Mouse (Mus musculus): Measurements from ENCODE around the gene Mapre3. TPM values are rescaled to one million over a fixed set of nuclear protein-coding genes. Genes with fewer than 3 reads are reported as not detected.

Gene Mapre3
- polyA plus RNA-seq (2014; fragmentation: Nextera tagmentation; extraction: Ambion mirVana) = 35.0 and 40.5 TPM in 2 replicates

GRCm38 (mm10) chr5:30814424-30815119, at the start of gene Mapre3:
Mapre3 (plus strand) TSS chr5:30814641.
- ATAC-seq (ENCODE audit: low FRiP score) (peak; percentile 99), DNase-seq (ENCODE audit: low spot score, missing footprints) (peak; percentile 100)
- H3K27ac ChIP-seq (ENCODE audit: low read depth, low read length) = peak within 1 kb of the TSS; percentile 83
- no peaks in the 10 kb centered on the region for H3K9me3 ChIP-seq (ENCODE audit: control insufficient read depth, low read length)
- peak within 1 kb of the TSS; percentile 79 for H3K4me2 ChIP-seq
- H3K4me1 ChIP-seq (ENCODE audit: control insufficient read depth, insufficient read depth, low read length) = peaks cover 19% of the 10 kb centered on the region; the same call in 1 of the 2 replicates
- peak within 1 kb of the TSS; percentile 84 for H3K4me3 ChIP-seq (ENCODE audit: low read depth, low read length)
- no peaks in the 10 kb centered on the region; the same call in 1 of the 2 replicates for H3K27me3 ChIP-seq (ENCODE audit: control insufficient read depth, insufficient read depth, low read length)
- peak within 1 kb of the TSS; percentile 86 for H3K9ac ChIP-seq (ENCODE audit: low read length)
- under 1% methylated on average over 57 of the region's 59 CpGs for WGBS
- H3K36me3 ChIP-seq (ENCODE audit: control insufficient read depth, insufficient read depth, low read length) = no peaks in the 10 kb centered on the region

DNA sequence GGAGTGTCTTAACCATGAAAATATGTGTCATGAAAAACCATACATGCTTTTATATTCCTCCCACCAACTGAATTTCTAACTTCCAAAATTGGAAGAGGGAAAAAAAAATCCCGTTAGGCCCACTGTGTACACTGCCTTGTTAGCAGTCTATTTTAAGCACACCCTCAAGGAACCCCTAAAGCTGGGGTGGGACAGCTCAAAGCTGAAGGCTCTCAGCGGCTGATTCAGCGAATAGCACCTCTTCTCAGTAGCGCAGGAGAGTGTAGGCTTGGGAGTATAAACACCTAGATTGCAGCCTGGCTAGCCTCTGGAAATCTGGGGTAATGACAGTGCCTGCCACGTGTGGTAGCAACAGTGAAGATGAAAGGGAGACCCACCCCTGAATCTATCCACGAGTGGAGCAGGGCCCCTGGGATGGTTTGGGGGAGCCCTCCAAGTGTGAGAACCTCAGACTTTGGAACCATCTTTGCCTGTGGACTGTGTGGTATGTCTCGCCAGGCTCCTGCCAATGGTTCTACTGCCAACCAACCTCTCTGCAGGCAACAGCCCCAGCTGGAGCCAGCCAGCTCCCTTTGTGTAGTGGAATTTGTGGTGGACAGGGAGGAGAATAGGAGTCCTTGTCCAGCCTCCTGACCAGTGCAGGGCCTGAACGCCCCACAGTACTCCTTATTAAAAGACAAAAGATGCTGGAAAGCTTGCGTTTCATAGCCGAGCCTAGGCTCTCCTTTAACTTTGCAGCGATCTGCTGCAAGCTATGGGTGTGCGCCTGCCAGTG, 48.7 kb upstream of the Mapre3 start:
- no peaks in the 10 kb centered on the region for H3K9me3 ChIP-seq (ENCODE audit: control insufficient read depth, low read length)
- no peak for ATAC-seq (ENCODE audit: low FRiP score)
- H3K27me3 ChIP-seq (ENCODE audit: control insufficient read depth, insufficient read depth, low read length) = no peaks in the 10 kb centered on the region
- H3K4me2 ChIP-seq = no peak overlapping the region
- peaks cover 33% of the 10 kb centered on the region for H3K4me1 ChIP-seq (ENCODE audit: control insufficient read depth, insufficient read depth, low read length)
- WGBS = 85% methylated on average over 12 of the region's 12 CpGs
- H3K27ac ChIP-seq (ENCODE audit: low read depth, low read length) = no peak overlapping the region
- H3K9ac ChIP-seq (ENCODE audit: low read length) = no peak overlapping the region
- no peak for DNase-seq (ENCODE audit: low spot score, missing footprints)
- H3K36me3 ChIP-seq (ENCODE audit: control insufficient read depth, insufficient read depth, low read length) = peaks cover 5% of the 10 kb centered on the region; the same call in 1 of the 2 replicates
- H3K4me3 ChIP-seq (ENCODE audit: low read depth, low read length) = no peak overlapping the region

- DNase-seq (ENCODE audit: low spot score, missing footprints) (no peak), ATAC-seq (ENCODE audit: low FRiP score) (no peak)
- no peak overlapping the region for H3K27ac ChIP-seq (ENCODE audit: low read depth, low read length)
- H3K4me2 ChIP-seq = no peak overlapping the region
- peaks cover 23% of the 10 kb centered on the region for H3K4me1 ChIP-seq (ENCODE audit: control insufficient read depth, insufficient read depth, low read length)
- H3K36me3 ChIP-seq (ENCODE audit: control insufficient read depth, insufficient read depth, low read length) = peaks cover 5% of the 10 kb centered on the region; the same call in 1 of the 2 replicates
- H3K27me3 ChIP-seq (ENCODE audit: control insufficient read depth, insufficient read depth, low read length) = no peaks in the 10 kb centered on the region
- H3K9me3 ChIP-seq (ENCODE audit: control insufficient read depth, low read length) = no peaks in the 10 kb centered on the region
- no peak overlapping the region for H3K9ac ChIP-seq (ENCODE audit: low read length)
- no peak overlapping the region for H3K4me3 ChIP-seq (ENCODE audit: low read depth, low read length)
- WGBS = 87% methylated on average over 4 of the region's 4 CpGs
Measured at GRCm38 (mm10) chr5:30768082-30768481, 46.4 kb upstream of the Mapre3 start.

- H3K4me1 ChIP-seq (ENCODE audit: control insufficient read depth, insufficient read depth, low read length) = peaks cover 18% of the 10 kb centered on the region; the same call in 1 of the 2 replicates
- no peaks in the 10 kb centered on the region for H3K27me3 ChIP-seq (ENCODE audit: control insufficient read depth, insufficient read depth, low read length)
- 44% methylated on average over 9 of the region's 9 CpGs for WGBS
- no peaks in the 10 kb centered on the region for H3K9me3 ChIP-seq (ENCODE audit: control insufficient read depth, low read length)
- DNase-seq (ENCODE audit: low spot score, missing footprints) = no peak
- peak; percentile 55; the same call in 1 of the 2 replicates for ATAC-seq (ENCODE audit: low FRiP score)
- no peak overlapping the region for H3K4me2 ChIP-seq
- H3K4me3 ChIP-seq (ENCODE audit: low read depth, low read length) = no peak overlapping the region
- H3K27ac ChIP-seq (ENCODE audit: low read depth, low read length) = no peak overlapping the region
- H3K9ac ChIP-seq (ENCODE audit: low read length) = no peak overlapping the region
- peaks cover 5% of the 10 kb centered on the region; the same call in 1 of the 2 replicates for H3K36me3 ChIP-seq (ENCODE audit: control insufficient read depth, insufficient read depth, low read length)
Measured at GRCm38 (mm10) chr5:30768598-30768997, 45.8 kb upstream of the Mapre3 start.

GRCm38 (mm10) chr5:30769075-30769474, 45.4 kb upstream of the Mapre3 start:
- 88% methylated on average over 9 of the region's 9 CpGs for WGBS
- Histone ChIP-seq H3K4me2 (no peak overlapping the region), H3K36me3 (ENCODE audit: control insufficient read depth, insufficient read depth, low read length) (peaks cover 5% of the 10 kb centered on the region; the same call in 1 of the 2 replicates), H3K4me3 (ENCODE audit: low read depth, low read length) (no peak overlapping the region), H3K27ac (ENCODE audit: low read depth, low read length) (no peak overlapping the region), H3K9ac (ENCODE audit: low read length) (no peak overlapping the region), H3K4me1 (ENCODE audit: control insufficient read depth, insufficient read depth, low read length) (peaks cover 18% of the 10 kb centered on the region; the same call in 1 of the 2 replicates), H3K27me3 (ENCODE audit: control insufficient read depth, insufficient read depth, low read length) (no peaks in the 10 kb centered on the region), H3K9me3 (ENCODE audit: control insufficient read depth, low read length) (no peaks in the 10 kb centered on the region)
- ATAC-seq (ENCODE audit: low FRiP score) (no peak), DNase-seq (ENCODE audit: low spot score, missing footprints) (no peak)

GRCm38 (mm10) chr5:30774601-30775371, 39.7 kb upstream of the Mapre3 start:
- Histone ChIP-seq H3K9me3 (ENCODE audit: control insufficient read depth, low read length) (no peaks in the 10 kb centered on the region), H3K4me1 (ENCODE audit: control insufficient read depth, insufficient read depth, low read length) (peaks cover 12% of the 10 kb centered on the region), H3K9ac (ENCODE audit: low read length) (peak overlapping the region; percentile 29), H3K36me3 (ENCODE audit: control insufficient read depth, insufficient read depth, low read length) (no peaks in the 10 kb centered on the region; the same call in 1 of the 2 replicates), H3K27me3 (ENCODE audit: control insufficient read depth, insufficient read depth, low read length) (no peaks in the 10 kb centered on the region), H3K27ac (ENCODE audit: low read depth, low read length) (peak overlapping the region; percentile 15), H3K4me2 (peak overlapping the region; percentile 43), H3K4me3 (ENCODE audit: low read depth, low read length) (peak overlapping the region; percentile 3)
- ATAC-seq (ENCODE audit: low FRiP score) = peak; percentile 84
- 9% methylated on average over 20 of the region's 20 CpGs for WGBS
- DNase-seq (ENCODE audit: low spot score, missing footprints) = peak; percentile 96

- no peak for DNase-seq (ENCODE audit: low spot score, missing footprints)
- Histone ChIP-seq H3K9ac (ENCODE audit: low read length) (no peak overlapping the region), H3K9me3 (ENCODE audit: control insufficient read depth, low read length) (no peaks in the 10 kb centered on the region), H3K4me2 (no peak overlapping the region), H3K4me1 (ENCODE audit: control insufficient read depth, insufficient read depth, low read length) (no peaks in the 10 kb centered on the region), H3K36me3 (ENCODE audit: control insufficient read depth, insufficient read depth, low read length) (peaks cover 14% of the 10 kb centered on the region), H3K27me3 (ENCODE audit: control insufficient read depth, insufficient read depth, low read length) (no peaks in the 10 kb centered on the region), H3K27ac (ENCODE audit: low read depth, low read length) (no peak overlapping the region), H3K4me3 (ENCODE audit: low read depth, low read length) (no peak overlapping the region)
- WGBS = 85% methylated on average over 9 of the region's 9 CpGs
- no peak for ATAC-seq (ENCODE audit: low FRiP score)
Measured at GRCm38 (mm10) chr5:30780699-30781098, 33.7 kb upstream of the Mapre3 start.

- Histone ChIP-seq H3K27me3 (ENCODE audit: control insufficient read depth, insufficient read depth, low read length) (no peaks in the 10 kb centered on the region), H3K4me2 (no peak overlapping the region), H3K4me1 (ENCODE audit: control insufficient read depth, insufficient read depth, low read length) (no peaks in the 10 kb centered on the region), H3K36me3 (ENCODE audit: control insufficient read depth, insufficient read depth, low read length) (peaks cover 14% of the 10 kb centered on the region), H3K4me3 (ENCODE audit: low read depth, low read length) (no peak overlapping the region), H3K27ac (ENCODE audit: low read depth, low read length) (no peak overlapping the region), H3K9ac (ENCODE audit: low read length) (no peak overlapping the region), H3K9me3 (ENCODE audit: control insufficient read depth, low read length) (no peaks in the 10 kb centered on the region)
- WGBS = 72% methylated on average over 3 of the region's 3 CpGs
- ATAC-seq (ENCODE audit: low FRiP score) (no peak), DNase-seq (ENCODE audit: low spot score, missing footprints) (no peak)
Measured at GRCm38 (mm10) chr5:30781147-30781546, 33.3 kb upstream of the Mapre3 start.
